Mouse (Mus musculus): ENCODE measurements at regions not wholly inside any gene's neighbourhood (a gene's known extent, or its start where the extent isn't known, plus 50 kb on each side); places are given as distances from the start of the nearest gene placed in this dataset.

GRCm38 (mm10) chr14:61834291-61834936 lies 227.2 kb downstream of the Kcnrg start:
- no peak for DNase-seq

- no peak for DNase-seq
Measured at GRCm38 (mm10) chr14:61835729-61836128, 228.5 kb downstream of the Kcnrg start.

GRCm38 (mm10) chr14:61836231-61836630 lies 229.0 kb downstream of the Kcnrg start:
- no peak for DNase-seq

DNA sequence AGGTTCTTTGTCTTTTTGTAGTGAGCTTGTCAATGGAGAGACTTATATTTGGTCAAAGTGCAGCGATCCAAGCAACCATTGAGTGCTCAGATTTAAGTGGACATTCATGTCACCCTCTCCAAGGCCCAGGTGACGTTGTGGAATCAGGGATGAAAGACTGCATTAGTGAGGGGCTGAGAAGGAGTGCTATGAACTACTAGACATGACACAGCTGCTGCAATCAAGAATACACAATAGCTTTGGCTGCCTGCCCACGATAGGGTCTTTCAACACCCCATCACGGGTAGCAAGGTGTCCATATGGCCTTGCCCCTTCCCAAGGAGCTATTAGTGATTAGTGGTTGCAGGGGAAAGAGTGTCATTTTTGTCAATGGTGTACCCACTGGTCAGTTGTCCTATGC lies 229.7 kb downstream of the Kcnrg start:
- no peak for DNase-seq

DNA sequence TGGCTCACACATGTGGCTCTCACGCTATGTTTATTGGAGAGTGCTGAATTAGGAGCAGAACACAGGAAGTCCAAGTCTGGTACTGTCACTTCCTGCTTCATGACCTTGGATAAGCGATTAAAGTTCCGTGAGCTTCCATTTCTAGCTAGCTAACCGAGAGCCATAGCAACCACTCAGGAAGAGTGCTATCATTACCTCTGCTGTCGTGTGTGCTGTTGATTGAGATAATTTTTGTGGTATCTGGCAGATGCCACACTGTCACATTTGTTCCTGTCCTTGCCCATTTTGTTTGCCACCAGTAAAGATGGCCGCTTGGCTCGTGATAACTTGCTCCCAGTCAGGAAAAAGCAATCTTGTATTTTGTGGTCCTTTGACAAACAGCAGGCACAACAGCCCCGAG lies 230.6 kb downstream of the Kcnrg start:
- DNase-seq = no peak

DNA sequence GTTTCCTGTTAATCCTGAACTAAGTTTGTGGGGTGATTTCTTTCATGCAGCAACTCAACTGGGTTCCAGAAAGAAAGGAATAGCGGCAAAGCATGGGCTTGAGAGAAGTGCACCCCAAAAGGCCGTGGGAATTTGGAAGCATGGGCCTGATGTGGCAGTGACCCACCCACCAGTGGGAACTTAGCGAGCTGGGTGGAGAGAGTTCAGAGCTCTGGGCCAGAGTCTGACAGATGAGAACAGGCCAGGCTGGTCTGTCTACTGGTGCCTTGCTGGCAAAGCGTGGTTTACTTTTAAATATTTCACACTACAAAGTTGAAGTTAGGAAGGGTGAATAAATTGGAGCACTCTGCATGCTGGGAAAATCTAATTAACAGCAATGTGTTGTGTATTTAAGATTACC lies 235.2 kb downstream of the Kcnrg start:
- no peak for DNase-seq

DNA sequence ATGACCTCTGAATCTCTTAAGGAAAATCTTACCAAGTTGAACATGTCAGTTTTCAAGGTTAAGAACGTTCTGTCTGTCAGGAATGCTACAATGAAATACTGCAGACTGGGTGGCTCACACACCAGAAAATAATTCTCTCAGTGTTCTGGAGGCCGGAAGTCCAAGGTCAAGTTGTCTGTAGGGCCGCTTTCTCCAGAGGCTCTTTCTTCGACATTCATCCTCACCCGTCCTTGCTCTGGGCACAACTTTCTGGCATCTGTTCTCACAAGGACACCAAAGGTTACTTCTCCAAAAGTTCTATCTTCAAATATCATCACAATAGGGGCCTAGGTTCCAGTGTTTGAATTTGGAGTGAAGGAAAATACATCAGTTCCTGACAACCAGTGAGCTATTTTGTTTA lies 239.2 kb downstream of the Kcnrg start:
- no peak for DNase-seq

DNA sequence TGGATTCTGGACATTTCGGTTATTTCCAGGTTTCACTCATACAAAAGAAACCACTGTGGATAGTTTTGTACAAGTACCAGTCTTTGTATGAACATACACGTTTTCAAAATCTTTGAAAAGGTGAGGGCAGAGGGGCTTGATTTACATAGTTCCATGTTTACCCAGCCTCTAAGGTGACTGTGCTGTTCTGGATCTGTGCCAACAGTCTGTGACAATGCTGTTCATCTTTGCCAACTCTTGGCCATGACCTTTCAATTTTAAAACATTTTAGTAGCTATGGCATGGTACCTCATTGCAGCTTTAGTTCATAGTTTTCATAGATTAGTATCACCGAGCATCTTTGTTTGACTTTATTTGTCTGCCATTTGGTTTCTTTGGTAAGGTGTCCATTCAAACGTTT lies 243.0 kb downstream of the Kcnrg start:
- DNase-seq = peak; percentile 33

GRCm38 (mm10) chr14:61857616-61858015 lies 250.4 kb downstream of the Kcnrg start:
- peak; percentile 45 for DNase-seq

DNA sequence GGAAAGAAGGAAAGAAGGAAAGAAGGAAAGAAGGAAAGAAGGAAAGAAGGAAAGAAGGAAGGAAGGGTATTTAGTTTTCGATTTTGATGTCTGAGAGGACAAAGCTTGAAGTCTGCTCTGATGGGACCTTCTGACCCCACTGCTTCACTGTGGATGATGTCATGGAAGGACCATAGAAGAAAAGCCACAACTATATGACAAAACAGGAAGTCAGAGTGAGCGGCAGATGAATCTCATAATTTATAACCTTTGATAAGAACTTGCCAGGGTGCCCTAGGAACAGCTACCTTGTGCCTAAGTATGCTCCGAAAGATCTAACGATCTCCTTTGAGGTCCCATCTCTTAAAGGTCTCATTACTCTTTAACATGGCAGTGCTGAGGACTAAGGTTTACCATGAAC lies 253.4 kb downstream of the Kcnrg start:
- no peak for DNase-seq

- no peak for DNase-seq
Measured at GRCm38 (mm10) chr14:61861357-61861958, 254.2 kb downstream of the Kcnrg start.

DNA sequence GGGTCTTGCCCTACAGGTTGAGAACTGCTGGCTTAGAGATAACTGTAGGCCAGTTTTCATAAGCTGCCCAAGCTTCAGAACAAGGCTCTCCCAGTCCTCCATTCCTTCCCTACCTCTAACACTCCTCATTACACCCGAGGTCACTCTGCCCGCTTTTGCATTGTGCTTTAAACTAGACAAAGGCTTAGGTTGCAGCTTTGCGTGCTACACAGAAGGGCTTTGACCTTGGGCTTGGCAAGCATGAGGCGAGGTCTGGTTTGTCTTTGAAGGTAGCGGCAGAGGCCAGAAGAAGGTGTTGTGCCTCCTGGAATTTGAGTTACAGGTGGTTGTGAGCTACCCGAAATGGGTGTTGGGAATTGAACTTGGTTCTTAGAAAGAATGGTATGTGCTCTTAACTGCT lies 255.7 kb downstream of the Kcnrg start:
- no peak for DNase-seq

DNA sequence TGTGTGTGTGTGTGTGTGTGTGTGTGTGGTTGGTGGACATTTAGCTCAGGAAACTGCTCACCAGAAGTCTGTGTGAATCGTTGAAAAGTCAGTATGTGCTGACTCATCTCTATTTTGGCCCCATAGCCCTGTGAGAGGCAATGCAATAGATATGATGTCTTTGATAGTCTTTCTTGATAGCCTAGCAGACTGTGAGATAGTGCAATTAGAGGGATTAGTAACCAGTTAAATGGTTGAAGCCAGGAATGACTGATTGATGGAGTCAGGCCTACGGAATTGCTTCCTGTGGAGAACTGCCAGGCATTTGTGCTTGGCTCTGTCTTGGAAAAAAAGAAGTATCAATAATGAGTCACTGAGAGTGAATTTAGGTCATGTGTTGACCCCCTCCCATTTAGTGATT lies 256.2 kb downstream of the Kcnrg start:
- DNase-seq = no peak

- no peak for DNase-seq
Measured at GRCm38 (mm10) chr14:61866532-61867268, 259.4 kb downstream of the Kcnrg start.

DNA sequence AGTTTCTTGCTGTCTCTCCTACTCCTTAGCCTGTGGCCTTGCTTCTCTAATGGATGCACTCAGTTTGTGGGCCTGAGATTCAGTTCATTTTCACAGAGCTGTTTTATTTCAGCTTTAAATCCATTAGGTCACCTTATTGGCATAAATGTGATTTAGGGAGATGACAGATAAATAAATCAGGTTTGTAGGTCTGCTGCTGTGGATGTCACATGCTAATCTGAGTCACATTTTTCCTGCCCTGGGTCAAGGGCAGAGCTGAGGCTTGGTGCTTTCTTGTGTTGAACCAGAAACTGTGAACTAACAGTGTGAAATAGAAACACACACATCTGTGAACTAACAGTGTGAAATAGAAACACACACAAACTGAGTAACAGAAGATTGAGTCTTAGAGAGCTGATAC lies 266.9 kb downstream of the Kcnrg start:
- peak; percentile 59 for DNase-seq

DNA sequence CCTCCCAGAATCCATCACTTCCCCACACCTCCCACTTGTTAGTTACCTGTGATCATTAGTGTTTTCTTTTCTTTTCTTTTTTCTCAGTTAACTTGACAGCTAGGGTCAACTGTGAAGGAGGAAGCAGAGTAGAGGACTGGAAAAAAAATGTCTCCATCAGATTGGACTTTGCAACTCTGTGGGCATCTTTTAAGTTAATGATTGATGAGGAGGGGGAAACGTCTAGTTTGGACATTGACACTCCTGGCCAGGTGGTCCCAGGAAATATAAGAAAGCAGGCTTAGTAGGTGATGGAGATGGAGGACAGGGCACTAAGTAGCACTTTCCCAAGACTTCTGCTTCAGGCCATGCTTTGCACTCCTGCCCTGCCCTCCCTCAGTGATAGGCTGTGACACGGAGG lies 272.2 kb downstream of the Kcnrg start:
- DNase-seq = no peak

- no peak for DNase-seq
Measured at GRCm38 (mm10) chr14:61880514-61881259, 273.4 kb downstream of the Kcnrg start.

- DNase-seq = no peak
Measured at GRCm38 (mm10) chr14:61885241-61886015, 278.2 kb downstream of the Kcnrg start.

DNA sequence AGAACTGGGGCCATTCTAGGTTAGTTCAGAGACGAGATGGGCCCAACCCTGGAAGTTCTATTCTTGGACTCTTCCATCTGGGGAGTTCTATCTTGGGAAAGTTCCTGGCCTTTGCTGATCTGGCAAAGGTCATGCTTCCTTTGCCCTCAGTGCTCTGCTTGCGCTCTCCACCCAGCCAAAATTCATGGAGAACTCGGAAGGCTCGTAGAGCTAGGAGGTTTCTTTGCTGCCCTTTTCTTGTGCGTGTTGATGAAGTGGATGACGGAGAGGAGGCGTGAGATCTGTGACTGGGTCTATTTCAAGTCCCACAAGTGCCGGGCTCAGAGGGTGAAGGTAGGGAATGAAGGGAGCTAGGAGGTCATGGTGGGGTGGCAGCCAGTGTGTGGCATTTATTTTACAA lies 282.4 kb downstream of the Kcnrg start:
- no peak for DNase-seq

DNA sequence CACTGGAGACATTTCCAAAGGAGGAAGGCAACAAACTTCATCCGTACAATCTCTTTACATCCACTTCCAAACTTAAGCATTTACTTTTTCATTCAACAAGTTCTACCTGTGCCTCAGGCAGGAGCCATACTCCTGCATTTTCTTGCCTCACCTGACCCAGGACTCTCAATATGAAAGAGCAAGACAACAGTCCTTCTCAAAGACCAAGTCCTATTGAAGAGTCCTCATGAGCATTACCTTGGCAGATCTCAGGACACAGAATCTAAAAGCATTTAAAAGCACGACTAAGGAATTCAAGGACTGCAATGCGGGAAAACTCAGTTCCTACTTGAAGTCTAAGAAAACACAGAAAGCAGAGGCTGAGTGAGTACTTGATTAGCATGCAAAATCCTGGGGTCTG lies 286.5 kb downstream of the Kcnrg start:
- DNase-seq = no peak

- no peak for DNase-seq
Measured at GRCm38 (mm10) chr14:61896879-61897278, 289.6 kb downstream of the Kcnrg start.

DNA sequence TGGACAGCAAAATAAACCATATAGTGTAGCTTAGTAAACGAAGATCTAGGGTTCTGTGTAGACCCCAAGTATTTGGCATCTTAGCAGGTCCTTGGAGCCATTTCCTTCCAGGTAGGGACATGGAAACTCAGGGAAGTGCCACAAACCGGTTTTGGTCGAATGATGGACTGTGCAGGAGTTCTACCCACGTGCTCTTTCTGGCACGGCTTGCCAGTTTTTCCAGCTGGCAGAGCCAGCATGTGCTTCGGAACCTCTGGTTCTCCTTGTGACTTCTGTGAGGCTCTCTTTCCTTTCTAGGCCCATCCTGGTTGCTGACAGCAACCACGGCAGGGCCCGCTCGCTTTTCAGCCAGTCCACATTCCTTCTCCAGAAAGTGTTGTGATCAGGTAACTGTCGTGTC lies 291.4 kb downstream of the Kcnrg start:
- DNase-seq = no peak
